20 mouse cellular contexts compared by ENCODE assay signal in genomic region chr10:20381352-20381751, GRCm38 (mm10). TPM values are rescaled to one million over a fixed set of nuclear protein-coding genes. Genes with fewer than 3 reads are reported as not detected.
DNase-seq lines count a peak whose midpoint lies in the region; ATAC-seq and TF ChIP-seq lines count a peak whose summit lies in the region.
"Had no signal": no experiment of that assay in that cellular context is flagged by ENCODE, and none has a peak within 500 bp of the region (broad histone marks: within the 10 kb centered on the region; RNA-seq: fewer than 3 reads in every experiment).

No protein-coding gene starts in this region.

- no peaks in the 10 kb centered on the region for H3K36me3 ChIP-seq in CH12.LX (replicated peaks in 1 of 2; ENCODE audit: control insufficient read depth in 1 of 2, insufficient read depth in 1 of 2, low read length in 1 of 2)
- no peaks in the 10 kb centered on the region for H3K36me3 ChIP-seq in forebrain, embryonic 16.5 days (ENCODE audit: control insufficient read depth, insufficient read depth)
- H3K36me3 ChIP-seq: embryonic facial prominence, embryonic 13.5 days; forebrain, embryonic 12.5 days; forebrain, embryonic 15.5 days; G1E; hindbrain, embryonic 12.5 days; hindbrain, embryonic 15.5 days had no signal

- no peaks in the 10 kb centered on the region for H3K9me3 ChIP-seq in CH12.LX (replicated peaks; ENCODE audit: low read length)
- H3K9me3 ChIP-seq in forebrain, embryonic 16.5 days (ENCODE audit: control insufficient read depth, low read length): no peaks in the 10 kb centered on the region
- H3K9me3 ChIP-seq: embryonic facial prominence, embryonic 13.5 days; forebrain, embryonic 12.5 days; forebrain, embryonic 15.5 days; G1E; hindbrain, embryonic 12.5 days; hindbrain, embryonic 15.5 days had no signal

- TF ChIP-seq CTCF in CH12.LX (conservative IDR thresholded peaks at IDR 0.05 in 1 of 2, IDR thresholded peaks at IDR 0.05 in 1 of 2; ENCODE audit: low read depth in 2 of 2, low read length in 2 of 2): no peak; a peak in 1 of 4 replicates

- H3K4me1 ChIP-seq in CH12.LX (ENCODE audit: control insufficient read depth in 1 of 2, insufficient read depth in 2 of 2): peaks cover 3 to 6% of the 10 kb centered on the region in 2 experiments; a peak in 2 of 4 replicates
- H3K4me1 ChIP-seq in forebrain, embryonic 16.5 days (replicated peaks; ENCODE audit: control insufficient read depth, insufficient read depth, low read length): peaks cover 16% of the 10 kb centered on the region

- DNase-seq in 416B (ENCODE audit: low read depth) (peak; percentile 18), CH12.LX (ENCODE audit: extremely low read depth) (no peak), MN1 (ENCODE audit: low spot score) (no peak)
- DNase-seq in frontal cortex, postnatal 10 days (ENCODE audit: low spot score in 2 of 2): no peak
- DNase-seq: adrenal gland, postnatal 10 days; adrenal gland, postnatal 36 days; gastrocnemius, adult 2 months; gastrocnemius, postnatal 14 days had no signal

- in situ Hi-C loops in CH12.LX (cut with MboI; ENCODE audit: low pct_ligation_motif_present, low pct_unique_long_range_greater_than_20kb, low sequenced_read_pairs): no loop called here

- TF ChIP-seq EP300 in CH12.LX (IDR thresholded peaks at IDR 0.05; ENCODE audit: low read length): no peak

- no peak for TF ChIP-seq POLR2A in CH12.LX (IDR thresholded peaks at IDR 0.05; ENCODE audit: low read depth, low read length)

- no peaks in the 10 kb centered on the region for H3K79me2 ChIP-seq in CH12.LX (replicated peaks; ENCODE audit: control insufficient read depth, extremely low read depth, insufficient read depth, poor library complexity, severe bottlenecking)

- ATAC-seq in megakaryocyte, adult 5-6 weeks (ENCODE audit: poor library complexity, severe bottlenecking): peak; percentile 57
- no peak for ATAC-seq in forebrain, embryonic 16.5 days
- ATAC-seq: activated CD4-positive, CD25-positive, alpha-beta regulatory T cell, adult 4 months; intestine, postnatal 0 days had no signal

- dilution Hi-C loops in CH12.LX (cut with MboI; ENCODE audit: extremely low pct_ligation_motif_present, extremely low pct_unique_long_range_greater_than_20kb, low sequenced_read_pairs): no loop called here

- no peak overlapping the region for H3K4me2 ChIP-seq in CH12.LX (ENCODE audit: insufficient read depth, low read depth, poor library complexity, severe bottlenecking)
- H3K4me2 ChIP-seq in forebrain, embryonic 16.5 days (ENCODE audit: low read length): no peak overlapping the region
- H3K4me2 ChIP-seq: embryonic facial prominence, embryonic 13.5 days; forebrain, embryonic 12.5 days; forebrain, embryonic 15.5 days; heart, embryonic 11.5 days; hindbrain, embryonic 12.5 days; hindbrain, embryonic 15.5 days had no signal

- no peak overlapping the region for H3K4me3 ChIP-seq in CH12.LX (replicated peaks in 1 of 3; ENCODE audit: low read depth in 2 of 3, low read length in 2 of 3, poor library complexity in 1 of 3)
- no peak overlapping the region for H3K4me3 ChIP-seq in forebrain, embryonic 16.5 days (replicated peaks; ENCODE audit: low read length)
- H3K4me3 ChIP-seq: embryonic facial prominence, embryonic 13.5 days; erythroblast, embryonic 14.5 days; forebrain, embryonic 12.5 days; forebrain, embryonic 15.5 days; gastrocnemius, adult 2 months; hindbrain, embryonic 12.5 days; hindbrain, embryonic 15.5 days had no signal

- WGBS in forebrain, embryonic 16.5 days: 79% methylated on average over 3 of the region's 3 CpGs

- no peak overlapping the region for H3K9ac ChIP-seq in CH12.LX (ENCODE audit: insufficient read depth, low read depth)
- H3K9ac ChIP-seq in forebrain, embryonic 16.5 days (replicated peaks; ENCODE audit: low read depth, low read length): no peak overlapping the region
- H3K9ac ChIP-seq: embryonic facial prominence, embryonic 13.5 days; forebrain, embryonic 12.5 days; forebrain, embryonic 15.5 days; hindbrain, embryonic 12.5 days; hindbrain, embryonic 15.5 days had no signal

- H3K27ac ChIP-seq in CH12.LX (ENCODE audit: insufficient read depth, low read depth): no peak overlapping the region
- H3K27ac ChIP-seq in forebrain, embryonic 16.5 days (ENCODE audit: low read length): no peak overlapping the region; the same call in 1 of the 2 replicates
- H3K27ac ChIP-seq: embryonic facial prominence, embryonic 13.5 days; forebrain, embryonic 12.5 days; gastrocnemius, adult 2 months; hindbrain, embryonic 12.5 days; hindbrain, embryonic 15.5 days had no signal

- no peaks in the 10 kb centered on the region for H3K27me3 ChIP-seq in CH12.LX (replicated peaks)
- no peaks in the 10 kb centered on the region for H3K27me3 ChIP-seq in forebrain, embryonic 16.5 days (replicated peaks; ENCODE audit: control insufficient read depth, insufficient read depth, low read length)
- H3K27me3 ChIP-seq: embryonic facial prominence, embryonic 13.5 days; forebrain, embryonic 12.5 days; forebrain, embryonic 15.5 days; hindbrain, embryonic 12.5 days; hindbrain, embryonic 15.5 days had no signal

- no peak for TF ChIP-seq RAD21 in CH12.LX (IDR thresholded peaks at IDR 0.05; ENCODE audit: low read depth, low read length)

TF ChIP-seq in CH12.LX, 34 proteins besides CTCF, POLR2A, EP300 and RAD21:
- TF ChIP-seq TBP (conservative IDR thresholded peaks at IDR 0.05; ENCODE audit: low read depth, low read length) (peak; percentile 82; the same call in 1 of the 2 replicates), USF1 (IDR thresholded peaks at IDR 0.05; ENCODE audit: low read depth, low read length) (no peak)
TF ChIP-seq in CH12.LX: peak in this region for 1.

RNA-seq across cellular contexts. Expression of gene Mtfr2, which starts 33.8 kb away (rescaled TPM):
- 4.0 and 4.4 TPM in 2 replicates for total RNA-seq in CH12.LX (2012; rRNA removed)
- total RNA-seq in CH12.LX (2014; rRNA removed): 3.2 and 3.8 TPM in 2 replicates
- 15.3 and 16.9 TPM in 2 replicates for polyA plus RNA-seq in CH12.LX (2012; ENCODE audit: insufficient read length, low read depth)
- 80.0 and 90.2 TPM in 2 replicates for total RNA-seq in megakaryocyte, adult 5-6 weeks (2015)
- total RNA-seq in megakaryocyte, adult 5-6 weeks (2017): 13.3 and 18.5 TPM in 2 replicates
- 0.99 and 1.2 TPM in 2 replicates for polyA plus RNA-seq in forebrain, embryonic 16.5 days (2015; fragmentation: Nextera tagmentation; extraction: Ambion mirVana)
- total RNA-seq: gastrocnemius, adult 2 months had no signal
